Mouse (Mus musculus) right cerebral cortex, postnatal 25 days (tissue): ENCODE measurements around the gene Tmbim6.

Experiments used
- DNase-seq: peaks from one replicate; pipeline ENCODE4 v3.0.0; 2022

Tmbim6 gene

GRCm38 (mm10) chr15:99392486-99393385 lies at the start of gene Tmbim6:
Tmbim6 (plus strand) TSS chr15:99392882.
- DNase-seq: peak; percentile 99

DNA sequence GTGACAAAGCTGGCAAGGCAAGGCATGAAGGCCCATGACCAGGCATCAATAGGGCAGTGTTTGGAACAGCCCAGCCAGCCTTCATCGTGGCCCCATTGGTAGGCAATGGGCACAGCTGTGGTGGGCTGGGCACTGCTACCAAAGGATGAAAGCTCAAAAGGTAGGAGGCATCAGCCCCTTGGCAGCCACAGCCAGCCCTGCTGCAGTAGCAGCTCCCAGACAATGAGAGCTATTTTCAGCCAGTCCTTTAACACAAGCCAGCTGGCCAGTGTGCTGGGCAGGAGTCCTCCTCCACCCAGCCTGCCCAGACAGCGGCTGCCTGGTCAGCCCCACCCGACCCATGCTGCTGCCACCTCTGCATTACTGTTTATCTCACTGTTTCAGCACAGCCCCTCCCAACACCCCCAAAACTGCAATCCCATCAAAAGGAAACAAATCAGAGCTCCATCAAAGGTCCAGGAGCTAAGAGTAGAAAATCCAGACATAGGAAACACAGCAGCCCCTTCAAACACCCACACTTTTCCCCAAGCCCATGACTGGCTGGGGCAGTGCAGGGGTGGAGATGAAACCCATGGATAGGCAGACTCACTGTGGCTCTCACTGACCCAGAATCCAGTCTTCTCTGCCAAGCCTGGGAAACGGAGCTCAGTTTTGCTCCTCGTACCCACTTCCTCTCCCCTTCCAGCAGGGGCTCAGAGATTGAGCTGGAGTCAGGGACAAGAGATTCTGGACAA lies 49.1 kb upstream of the Tmbim6 start:
- DNase-seq: peak; percentile 50

GRCm38 (mm10) chr15:99344148-99344870 lies 48.4 kb upstream of the Tmbim6 start:
- no peak for DNase-seq

- DNase-seq: no peak
Measured at GRCm38 (mm10) chr15:99344961-99345360, 47.7 kb upstream of the Tmbim6 start.

DNA sequence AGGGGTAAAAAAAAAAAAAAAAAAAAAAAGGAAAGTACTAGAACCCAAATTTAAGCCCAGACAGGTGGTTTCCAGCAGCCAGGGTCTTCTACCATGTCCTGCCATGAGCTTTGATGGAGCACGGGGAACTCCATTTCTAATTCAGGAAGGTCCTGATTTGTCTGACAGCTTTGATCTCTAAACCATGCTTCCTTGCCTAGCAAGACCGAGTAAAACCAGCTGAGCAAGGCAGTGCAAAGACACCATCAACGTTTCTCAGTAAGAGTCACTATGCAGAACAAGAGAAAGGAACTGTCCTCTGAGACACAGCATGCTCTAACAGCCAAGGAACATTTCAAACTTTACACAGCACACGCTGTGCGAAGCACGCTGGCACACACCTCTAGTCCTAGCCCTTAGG lies 41.1 kb upstream of the Tmbim6 start:
- no peak for DNase-seq

DNA sequence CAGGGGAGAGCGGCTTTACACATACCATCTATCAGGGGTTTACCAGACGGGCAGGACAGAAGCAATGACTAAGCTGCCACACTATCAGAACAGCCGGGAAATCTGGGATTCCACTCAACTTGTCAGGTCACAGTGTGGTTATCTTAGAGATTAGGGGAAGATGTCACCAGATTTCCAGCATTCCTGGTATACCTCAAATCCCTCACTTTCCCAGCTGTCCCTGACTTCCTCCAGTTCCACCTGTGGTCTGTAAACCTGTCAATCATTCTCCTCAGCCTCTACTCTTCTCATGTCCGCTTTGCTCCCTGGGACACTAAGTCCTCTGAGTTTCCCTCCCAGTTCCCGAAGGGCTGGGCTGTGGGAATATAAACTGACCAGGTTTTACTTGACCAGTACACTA lies 40.4 kb upstream of the Tmbim6 start:
- DNase-seq: no peak

DNA sequence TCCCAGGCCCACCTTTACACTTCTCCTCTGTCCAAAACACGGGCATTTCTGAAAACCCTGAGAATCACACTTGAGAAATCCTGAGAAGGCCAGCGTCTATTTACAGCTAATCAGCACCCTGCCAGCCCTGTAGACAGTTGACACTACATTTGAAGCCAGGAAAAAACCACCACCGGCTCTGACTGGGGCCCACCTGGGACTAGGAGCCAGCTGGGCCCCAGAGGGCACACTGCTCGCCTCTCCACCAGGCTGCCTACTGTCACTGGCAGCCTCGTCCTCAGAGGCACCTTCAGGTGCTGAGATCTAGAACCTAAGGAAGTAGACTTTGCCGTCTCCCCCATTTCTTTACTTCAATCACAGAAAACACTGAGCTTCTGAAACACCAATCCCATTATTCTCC lies 37.0 kb upstream of the Tmbim6 start:
- DNase-seq: no peak

- no peak for DNase-seq
Measured at GRCm38 (mm10) chr15:99356462-99356861, 36.2 kb upstream of the Tmbim6 start.

DNA sequence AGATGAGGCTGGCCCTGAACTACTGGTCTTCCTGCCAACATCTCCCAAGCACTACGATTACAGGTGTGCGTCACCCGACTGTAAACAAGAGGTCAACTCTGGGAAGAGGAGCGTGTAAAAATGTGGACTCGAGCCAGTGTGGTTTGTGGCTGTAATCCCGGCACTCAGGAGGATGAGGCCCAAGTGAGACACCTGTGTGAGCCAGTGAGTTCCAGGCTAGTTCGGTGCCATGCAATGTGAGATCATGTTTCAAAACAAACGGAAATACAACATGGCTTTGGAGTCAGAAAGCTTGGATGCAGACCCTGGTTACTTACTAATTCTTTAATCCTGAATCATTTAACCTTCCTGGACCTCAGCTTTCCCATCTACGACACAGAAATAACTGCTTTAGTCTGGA lies 33.7 kb upstream of the Tmbim6 start:
- no peak for DNase-seq

- no peak for DNase-seq
Measured at GRCm38 (mm10) chr15:99364022-99364530, 28.6 kb upstream of the Tmbim6 start.

DNA sequence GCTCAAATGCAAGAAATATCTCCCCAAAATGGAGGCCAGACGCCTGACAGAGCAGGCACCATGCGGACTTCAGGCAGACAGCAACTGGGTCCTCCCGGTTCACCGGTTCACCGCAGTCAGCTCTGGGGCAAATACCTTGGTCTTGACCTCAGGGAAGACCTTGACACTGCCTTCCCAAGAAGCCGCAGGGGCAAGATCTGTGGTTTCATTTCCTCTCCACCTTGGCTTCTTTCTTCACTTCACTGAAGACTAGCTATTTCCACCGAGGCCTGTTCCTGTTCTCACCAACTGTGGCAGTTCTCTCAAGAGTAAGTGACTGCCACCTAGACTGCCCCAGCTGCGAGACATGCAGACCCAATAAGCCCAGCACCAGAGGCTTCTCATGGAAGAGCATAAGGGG lies 27.8 kb upstream of the Tmbim6 start:
- DNase-seq: no peak

DNA sequence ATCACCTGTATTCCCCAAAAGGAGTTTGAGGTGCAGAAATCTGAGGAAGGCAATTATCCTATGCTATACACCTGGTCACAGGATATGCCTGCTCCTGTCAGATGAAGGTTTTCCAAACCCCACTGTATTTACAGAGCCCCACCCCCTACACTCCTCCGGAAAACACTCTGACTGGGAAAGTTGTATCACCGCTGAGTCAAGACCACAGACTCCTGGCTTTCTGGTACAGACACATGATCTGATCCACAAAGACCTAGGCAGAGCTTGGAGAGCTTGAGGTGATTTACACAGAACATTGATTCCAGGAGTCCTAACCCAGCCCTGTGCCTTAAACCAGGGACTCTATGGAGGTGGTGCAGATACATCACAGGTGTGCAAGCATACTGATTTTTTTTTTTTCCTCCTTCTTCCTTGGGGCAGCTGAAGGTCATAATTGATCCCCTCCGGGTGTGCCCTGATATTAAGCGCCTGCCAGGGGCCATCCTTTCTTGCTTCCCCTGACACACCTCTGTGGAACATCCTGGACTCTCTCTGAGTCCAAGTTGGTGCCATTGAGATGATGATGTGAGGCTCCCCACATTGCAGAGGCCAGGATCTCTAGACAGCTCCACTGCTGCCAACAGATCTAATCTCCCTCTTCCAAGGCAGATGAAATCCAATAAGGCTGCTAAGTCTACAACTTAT lies 24.0 kb upstream of the Tmbim6 start:
- no peak for DNase-seq

DNA sequence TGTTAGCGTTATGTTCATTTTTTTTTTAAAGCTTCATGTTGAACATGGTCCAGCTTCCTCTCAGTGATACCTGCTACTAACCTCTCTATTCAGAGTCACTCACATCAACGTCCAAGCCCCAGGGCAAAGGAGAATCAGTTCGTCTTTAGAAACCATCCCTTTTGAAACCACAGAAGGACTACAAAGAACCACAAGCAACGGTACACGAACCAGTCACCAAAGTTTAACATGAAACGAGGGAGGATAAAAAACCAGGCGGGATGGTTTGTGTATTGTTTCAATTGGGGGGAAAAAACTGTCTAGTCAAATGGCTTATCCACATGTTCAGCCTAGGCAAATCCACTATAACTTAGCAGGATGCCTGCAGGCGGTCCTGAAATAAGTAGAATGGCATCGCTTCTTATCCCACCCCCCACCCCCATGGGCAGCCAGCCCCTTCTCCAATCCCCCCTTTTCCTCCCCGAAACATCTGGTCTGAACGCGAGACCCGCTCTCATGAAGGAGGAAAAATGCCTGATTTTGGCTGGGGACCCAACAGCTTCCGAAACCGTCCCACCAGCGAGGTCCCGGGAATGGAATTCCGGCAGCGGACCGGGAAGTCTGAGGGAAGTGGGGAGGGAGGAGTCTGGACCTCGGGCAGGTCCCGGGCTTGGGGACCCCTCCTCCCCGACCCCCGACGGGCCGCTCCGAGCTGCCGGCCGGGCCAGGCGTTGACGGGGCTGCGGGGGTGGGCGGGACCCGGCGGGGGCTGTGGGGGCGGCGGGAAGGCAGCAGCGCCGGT lies 23.1 kb upstream of the Tmbim6 start:
- DNase-seq: no peak

- DNase-seq: peak; percentile 95
Measured at GRCm38 (mm10) chr15:99370259-99370691, 22.4 kb upstream of the Tmbim6 start, which contains the start of gene Fmnl3. Fmnl3 (minus strand) TSS chr15:99370482.

GRCm38 (mm10) chr15:99371526-99372340 lies 20.9 kb upstream of the Tmbim6 start:
- no peak for DNase-seq

- DNase-seq: no peak
Measured at GRCm38 (mm10) chr15:99372761-99373160, 19.9 kb upstream of the Tmbim6 start.

- no peak for DNase-seq
Measured at GRCm38 (mm10) chr15:99375036-99375435, 17.6 kb upstream of the Tmbim6 start.

GRCm38 (mm10) chr15:99375581-99375980 lies 17.1 kb upstream of the Tmbim6 start:
- no peak for DNase-seq

- no peak for DNase-seq
Measured at GRCm38 (mm10) chr15:99376240-99376639, 16.4 kb upstream of the Tmbim6 start.

DNA sequence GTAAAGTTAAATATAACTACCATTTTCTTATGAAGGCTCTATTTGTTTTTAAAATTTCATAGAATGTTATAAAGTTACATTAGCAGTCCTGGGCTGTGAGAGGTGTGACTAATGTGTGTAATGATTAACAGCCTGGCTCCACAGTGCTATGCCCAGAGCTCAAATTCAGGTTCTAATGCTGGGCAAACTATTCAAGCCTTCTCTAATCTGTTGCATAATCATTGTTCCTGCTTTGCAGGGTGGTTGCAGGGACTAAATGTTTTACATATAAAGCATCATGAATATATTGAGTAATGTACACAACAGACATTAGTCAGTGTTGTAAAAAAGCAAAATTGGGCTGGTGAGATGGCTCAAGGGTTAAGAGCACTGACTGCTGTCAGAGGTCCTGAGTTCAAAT lies 9.8 kb upstream of the Tmbim6 start:
- DNase-seq: no peak

- DNase-seq: no peak
Measured at GRCm38 (mm10) chr15:99384071-99384470, 8.6 kb upstream of the Tmbim6 start.
